Mouse (Mus musculus): ENCODE measurements around the gene Kif2c.

GRCm38 (mm10) chr4:117181863-117182758, at the start of gene Kif2c:
- TF ChIP-seq POLR2A (IDR thresholded peaks at IDR 0.05; ENCODE audit: low read depth, low read length) (no peak; the same call in none of the 2 replicates), CTCF (IDR thresholded peaks at IDR 0.05; ENCODE audit: extremely low read depth, insufficient read depth, insufficient read length, insufficient replicate concordance) (no peak)
